Mouse (Mus musculus) 3T3-L1 (cell line): Measurements from ENCODE around the gene Trat1.
A peak's percentile ranks its signal among the peaks of the same experiment; 100 is the strongest.

Source experiments
- DNase-seq: peaks from one replicate; pipeline ENCODE4 v3.0.0-alpha.2; 2015; ENCODE audit warnings: low read depth, low spot score

The Trat1 gene

DNA sequence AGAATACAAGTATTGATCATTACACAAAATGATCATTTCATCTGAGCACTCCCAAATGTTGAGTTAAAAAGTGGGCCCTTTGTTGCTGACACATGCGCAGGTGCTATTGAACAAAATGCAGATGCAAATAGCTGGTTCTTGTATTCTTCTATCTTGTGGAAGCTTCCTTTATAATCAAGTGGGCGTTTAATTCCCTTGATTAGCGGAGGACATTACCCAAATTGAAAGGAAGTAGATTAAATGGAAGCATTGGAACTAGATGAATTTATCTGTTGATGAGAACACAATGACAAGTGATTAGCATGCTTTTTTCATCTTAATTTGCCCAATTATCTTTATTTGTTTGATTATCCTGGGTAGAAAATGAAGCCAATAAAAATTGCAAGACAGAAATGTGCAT, 51.6 kb downstream of the Trat1 start:
- no peak for DNase-seq

DNA sequence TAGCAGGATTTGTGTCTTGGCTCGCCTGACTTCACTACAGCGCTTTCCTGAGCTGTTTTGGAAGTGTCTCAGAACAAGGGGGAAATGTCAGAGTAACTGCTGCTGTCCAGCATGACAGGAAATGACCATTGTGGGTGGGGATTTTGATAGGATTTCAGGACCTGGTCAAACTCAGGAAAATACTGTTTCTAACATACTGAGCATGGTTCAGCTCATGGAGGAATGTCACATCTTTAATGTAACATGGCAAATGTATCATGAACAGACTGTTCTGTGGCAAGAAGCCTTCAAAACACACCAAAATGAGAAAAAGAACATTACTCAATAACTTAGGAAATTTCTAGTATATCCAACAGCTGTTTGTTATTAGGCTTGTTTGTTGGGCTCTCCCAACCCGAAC, 52.1 kb downstream of the Trat1 start:
- peak; percentile 35 for DNase-seq

DNA sequence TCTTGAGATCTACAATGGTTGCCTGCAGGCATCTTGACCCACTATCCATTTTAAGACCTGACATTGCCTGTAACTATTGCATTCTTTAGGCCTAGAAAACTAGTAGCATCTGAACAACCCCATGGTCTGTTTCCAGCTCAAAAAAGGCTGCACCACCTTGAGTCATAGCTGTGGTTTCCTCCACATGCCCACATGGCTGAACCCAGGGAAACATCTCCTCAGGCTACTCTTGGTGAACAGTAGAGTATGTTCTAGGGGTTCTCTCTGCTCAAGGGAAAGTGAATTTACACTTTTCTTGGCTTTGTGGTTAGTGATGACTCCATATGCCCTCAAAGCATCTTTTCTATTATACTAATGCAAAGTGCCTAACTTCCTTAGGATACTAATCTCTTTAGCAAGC, 55.5 kb downstream of the Trat1 start:
- peak; percentile 90 for DNase-seq

DNA sequence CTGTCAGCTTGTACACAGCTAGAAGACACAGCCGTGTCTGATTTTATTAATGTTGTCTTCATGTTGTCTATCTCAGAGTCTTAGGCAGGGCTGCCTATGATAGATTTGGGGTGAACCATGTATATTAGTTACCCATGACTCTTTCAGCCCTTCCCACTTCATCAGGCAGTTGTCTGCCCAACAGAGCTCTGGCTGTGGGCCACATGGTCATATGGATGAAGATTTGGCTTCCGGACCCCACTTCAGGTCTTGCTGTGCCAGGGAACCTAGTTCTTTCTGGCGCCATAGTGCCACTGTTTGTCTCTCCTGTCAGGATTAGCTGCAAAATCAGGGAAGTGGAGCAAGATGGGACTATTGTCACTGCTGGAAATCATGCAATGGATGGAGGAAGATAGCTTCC, 69.9 kb downstream of the Trat1 start:
- no peak for DNase-seq
